Mouse (Mus musculus) G1E (cell line): ENCODE measurements around the gene Acta2.

ENCODE experiments used
- CTCF ChIP-seq: IDR thresholded peaks from 2 replicates; pipeline ENCODE4 v1.5.1; 2012; ENCODE audit warnings: low read depth, low read length, inconsistent platforms, mixed read lengths
- GATA2 ChIP-seq: IDR thresholded peaks from 2 replicates; pipeline ENCODE4 v1.6.1; 2012; ENCODE audit warnings: low read depth, low read length, inconsistent platforms, borderline replicate concordance
- POLR2AphosphoS5 ChIP-seq: IDR thresholded peaks from 2 replicates; pipeline ENCODE4 v1.6.1; 2012; ENCODE audit warnings: low read depth, low read length, inconsistent platforms; ENCODE audit not compliant: insufficient replicate concordance
- TAL1 ChIP-seq: conservative IDR thresholded peaks from 2 replicates; pipeline ENCODE4 v1.6.1; 2012; ENCODE audit warnings: low read depth, low read length, inconsistent platforms, mixed read lengths

DNA sequence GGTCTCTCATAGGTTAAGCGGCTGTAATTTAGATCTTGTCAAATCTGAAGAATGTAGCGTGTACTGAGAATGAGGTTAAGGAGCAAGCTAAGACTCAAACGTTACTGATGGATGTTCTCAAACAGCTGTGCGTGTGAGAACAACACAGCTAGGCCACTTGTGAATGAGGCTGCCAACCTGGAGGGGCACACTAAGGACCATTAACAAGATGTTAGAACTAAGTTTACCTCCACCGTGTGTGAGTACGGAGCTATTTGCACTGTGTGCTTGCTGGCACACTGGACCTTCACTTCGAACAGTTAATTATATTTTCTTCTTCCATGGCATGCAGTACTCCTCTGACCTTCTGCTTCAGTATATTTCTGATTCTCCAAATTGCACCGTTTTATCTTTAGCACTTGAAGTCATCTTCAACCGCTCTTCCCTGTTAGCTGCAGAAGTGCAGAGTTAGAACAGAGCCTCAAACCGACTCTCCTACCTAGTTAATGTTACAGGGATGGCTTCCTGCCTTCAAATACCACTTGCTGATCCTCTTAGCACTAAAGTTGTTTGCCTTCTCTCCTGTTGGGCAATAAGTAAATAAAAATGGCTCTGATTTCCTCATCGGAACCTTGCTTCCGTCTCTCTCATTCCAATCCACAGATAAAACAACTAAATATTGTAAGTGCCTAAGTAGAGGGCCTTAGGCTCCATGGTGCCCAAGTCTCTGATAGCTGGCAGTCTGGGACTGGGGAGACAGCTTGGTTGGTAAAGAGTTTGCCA lies 42.7 kb downstream of the Acta2 start:
- TF ChIP-seq CTCF (no peak), TAL1 (no peak), GATA2 (no peak), POLR2AphosphoS5 (no peak)
